Mouse (Mus musculus) hindbrain, postnatal 0 days (tissue): Measurements from ENCODE around the gene Slc7a14. TPM values are rescaled to one million over a fixed set of nuclear protein-coding genes. Genes with fewer than 3 reads are reported as not detected.

Source experiments
- ATAC-seq: fragments of 200-750 bp; cut with Nextera tagmentation; 2 replicates; pipeline ENCODE4 v1.8.0; 2017; ENCODE audit warnings: mild to moderate bottlenecking, moderate TSS enrichment, moderate library complexity
- DNase-seq: peaks from one replicate; pipeline ENCODE4 v3.0.0-alpha.2; 2015; ENCODE audit warnings: low spot score
- H3K27ac ChIP-seq: fragments of 300-500 bp; sonication (generic); 2 replicates; pipeline ENCODE4 v1.5.1; 2014; ENCODE audit warnings: mild to moderate bottlenecking
- H3K27me3 ChIP-seq: fragments of 300-500 bp; sonication (generic); 2 replicates; pipeline ENCODE4 v1.6.1; 2014; ENCODE audit warnings: low read length, mixed read lengths; ENCODE audit not compliant: insufficient read depth
- H3K36me3 ChIP-seq: fragments of 300-500 bp; sonication (generic); 2 replicates; pipeline ENCODE4 v1.6.1; 2014; ENCODE audit warnings: low read length, mixed read lengths; ENCODE audit not compliant: insufficient read depth
- H3K4me1 ChIP-seq: fragments of 300-500 bp; sonication (generic); 2 replicates; pipeline ENCODE4 v1.6.1; 2014; ENCODE audit warnings: antibody characterized with exemption, low read length, mixed read lengths; ENCODE audit not compliant: insufficient read depth
- H3K4me2 ChIP-seq: fragments of 300-500 bp; sonication (generic); 2 replicates; pipeline ENCODE4 v1.6.1; 2014; ENCODE audit warnings: low read depth, mild to moderate bottlenecking, low read length, moderate library complexity, mixed read lengths
- H3K4me3 ChIP-seq: fragments of 300-500 bp; sonication (generic); 2 replicates; pipeline ENCODE4 v1.5.1; 2014; ENCODE audit warnings: low read length
- H3K9ac ChIP-seq: fragments of 300-500 bp; sonication (generic); replicated peaks from 2 replicates; pipeline ENCODE4 v1.6.1; 2014; ENCODE audit warnings: mild to moderate bottlenecking, low read length, moderate library complexity, mixed read lengths
- H3K9me3 ChIP-seq: fragments of 300-500 bp; sonication (generic); 2 replicates; pipeline ENCODE4 v1.6.1; 2016; ENCODE audit warnings: low read length, mixed read lengths
- CTCF ChIP-seq: IDR thresholded peaks from 2 replicates; pipeline ENCODE4 v1.5.1; 2016; ENCODE audit warnings: antibody characterized with exemption, control low read depth, low read depth
- WGBS: fragments of 180-500 bp; shearing (Covaris S2); extraction: QIAGEN DNeasy Blood & Tissue Kit; methylation state at CpG from one replicate; pipeline ENCODE4 v1.1.7; 2014; 5-methylcytosine and 5-hydroxymethylcytosine counted together
- polyA plus RNA-seq: library from polyadenylated mRNA; unstranded; fragments of >200 nt; fragmentation: Nextera tagmentation; extraction: Ambion mirVana; gene quantifications from 2 replicates; pipeline ENCODE4 v1.2.1, GENCODE M21; 2015
- total RNA-seq: library from RNA; depleted of rRNA; stranded (reverse); fragments of >200 nt; gene quantifications from 2 replicates; pipeline ENCODE4 v1.2.3, GENCODE M21; 2014

Gene Slc7a14
- total and polyA plus RNA-seq, 2 experiments from 2014 or later = 9.2 to 23.6 TPM

DNA sequence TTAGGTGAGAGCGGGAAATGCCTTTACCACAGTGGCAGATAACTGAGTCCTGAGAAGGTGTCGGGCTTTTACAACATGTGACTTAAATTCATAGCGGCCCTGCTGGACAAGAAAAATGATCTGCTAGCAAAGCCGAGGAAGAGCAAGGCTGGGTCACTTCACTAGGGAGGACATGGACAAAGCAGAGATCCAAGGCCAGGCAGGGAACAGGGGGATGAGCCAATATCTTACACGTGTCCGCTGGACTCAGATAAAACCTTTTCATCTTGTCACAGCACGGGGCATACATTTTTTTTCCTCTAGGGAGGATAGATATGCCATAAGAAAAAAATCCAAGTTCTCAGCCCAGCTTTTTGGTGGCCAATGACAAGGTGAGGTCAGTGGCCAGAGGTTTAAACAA is 75.8 kb downstream of the Slc7a14 start:
- DNase-seq = no peak
- TF ChIP-seq CTCF = no peak

DNA sequence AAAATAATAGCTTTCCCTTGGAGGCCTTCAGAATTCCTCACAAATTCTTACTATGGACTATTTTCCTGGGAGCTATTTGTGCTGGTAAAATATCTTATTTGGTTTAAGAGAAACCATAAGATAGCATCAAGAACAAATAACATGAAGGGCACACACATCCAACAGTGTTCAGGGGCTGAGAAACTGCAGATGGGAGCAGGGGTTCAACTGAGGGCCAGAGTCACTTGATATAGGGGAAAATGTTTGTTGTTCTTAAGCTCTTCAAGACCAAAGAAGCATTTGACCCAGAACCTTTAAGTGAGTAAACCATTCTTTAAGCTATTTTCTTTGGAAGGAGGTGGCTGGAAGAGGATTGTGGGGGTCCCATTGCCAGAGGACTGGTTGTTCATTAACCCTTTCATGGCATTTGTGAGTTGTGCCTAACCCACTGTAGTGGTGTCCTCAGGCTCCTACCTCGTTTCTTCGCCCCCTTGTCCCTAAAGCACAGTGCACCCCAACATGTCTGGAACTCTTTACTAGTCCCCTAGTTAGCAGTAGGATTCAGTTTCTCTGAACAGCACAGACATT is 76.3 kb downstream of the Slc7a14 start:
- DNase-seq = no peak
- 76% methylated on average over 2 of the region's 2 CpGs for WGBS

More for the DNA sequence above, 75.8 kb downstream of the Slc7a14 start:
- no peaks in the 10 kb centered on the region; the same call in 1 of the 2 replicates for H3K36me3 ChIP-seq
- H3K27ac ChIP-seq = no peak overlapping the region
- H3K4me2 ChIP-seq = no peak overlapping the region
- no peak for ATAC-seq
- no peaks in the 10 kb centered on the region for H3K27me3 ChIP-seq
- H3K4me1 ChIP-seq = no peaks in the 10 kb centered on the region
- H3K4me3 ChIP-seq = no peak overlapping the region
- H3K9me3 ChIP-seq = no peaks in the 10 kb centered on the region
- 79% methylated on average over 7 of the region's 7 CpGs for WGBS
- no peak overlapping the region for H3K9ac ChIP-seq

DNA sequence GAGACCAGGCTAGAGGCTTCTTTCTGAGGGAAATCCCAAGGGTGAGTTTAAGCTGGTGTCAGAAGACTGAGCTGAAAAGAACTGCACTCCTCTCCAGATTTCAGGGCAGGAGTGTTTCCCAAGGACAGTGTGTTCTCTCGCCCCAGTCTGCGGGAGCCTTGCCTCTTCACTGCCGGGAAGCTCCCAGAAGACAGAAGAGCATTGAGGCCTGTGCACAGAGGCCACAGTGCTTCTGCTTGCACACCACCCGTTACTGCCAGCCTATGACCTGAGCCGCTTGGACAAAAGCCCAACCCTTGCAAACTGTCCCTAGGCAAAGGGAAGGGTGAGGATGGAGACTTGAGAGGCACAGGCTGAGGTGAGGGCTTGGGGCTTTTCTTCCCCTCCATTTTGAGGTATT is 80.9 kb downstream of the Slc7a14 start:
- H3K4me1 ChIP-seq = no peaks in the 10 kb centered on the region
- H3K4me2 ChIP-seq = no peak overlapping the region
- H3K9ac ChIP-seq = no peak overlapping the region
- 55% methylated on average over 5 of the region's 5 CpGs for WGBS
- no peak overlapping the region for H3K4me3 ChIP-seq
- ATAC-seq (no peak), DNase-seq (no peak)
- H3K27ac ChIP-seq = no peak overlapping the region
- no peaks in the 10 kb centered on the region for H3K9me3 ChIP-seq
- no peak for TF ChIP-seq CTCF
- no peaks in the 10 kb centered on the region for H3K27me3 ChIP-seq
- peaks cover 8% of the 10 kb centered on the region; the same call in 1 of the 2 replicates for H3K36me3 ChIP-seq

More for the DNA sequence above, 76.3 kb downstream of the Slc7a14 start:
- Histone ChIP-seq H3K27ac (no peak overlapping the region), H3K9me3 (no peaks in the 10 kb centered on the region), H3K4me1 (no peaks in the 10 kb centered on the region), H3K4me2 (no peak overlapping the region), H3K4me3 (no peak overlapping the region), H3K36me3 (no peaks in the 10 kb centered on the region; the same call in 1 of the 2 replicates), H3K27me3 (no peaks in the 10 kb centered on the region), H3K9ac (no peak overlapping the region)
- no peak for ATAC-seq
- TF ChIP-seq CTCF = no peak

DNA sequence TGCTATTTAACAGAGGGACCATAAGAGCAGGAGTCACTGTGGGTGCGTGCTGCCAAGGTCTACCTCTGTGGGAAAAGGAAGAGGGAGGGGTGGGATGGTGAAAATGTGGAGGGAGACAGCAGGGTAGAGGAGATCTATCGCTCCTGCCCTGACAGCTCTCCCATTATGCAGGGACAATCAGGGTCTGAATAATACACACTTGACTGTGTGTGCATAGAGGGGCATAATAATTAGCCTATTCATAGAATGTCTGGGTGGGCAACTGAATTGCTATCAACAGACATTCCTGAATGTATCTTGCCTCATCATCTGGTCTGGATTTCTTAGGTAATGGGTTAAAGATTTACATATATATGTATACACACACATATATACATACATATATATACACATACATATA is 81.7 kb downstream of the Slc7a14 start:
- Histone ChIP-seq H3K4me3 (no peak overlapping the region), H3K27me3 (no peaks in the 10 kb centered on the region), H3K4me2 (no peak overlapping the region), H3K27ac (no peak overlapping the region), H3K4me1 (no peaks in the 10 kb centered on the region), H3K36me3 (peaks cover 16% of the 10 kb centered on the region), H3K9me3 (no peaks in the 10 kb centered on the region), H3K9ac (no peak overlapping the region)
- WGBS = 19% methylated on average over 2 of the region's 2 CpGs
- DNase-seq = no peak
- no peak for ATAC-seq
- TF ChIP-seq CTCF = no peak

DNA sequence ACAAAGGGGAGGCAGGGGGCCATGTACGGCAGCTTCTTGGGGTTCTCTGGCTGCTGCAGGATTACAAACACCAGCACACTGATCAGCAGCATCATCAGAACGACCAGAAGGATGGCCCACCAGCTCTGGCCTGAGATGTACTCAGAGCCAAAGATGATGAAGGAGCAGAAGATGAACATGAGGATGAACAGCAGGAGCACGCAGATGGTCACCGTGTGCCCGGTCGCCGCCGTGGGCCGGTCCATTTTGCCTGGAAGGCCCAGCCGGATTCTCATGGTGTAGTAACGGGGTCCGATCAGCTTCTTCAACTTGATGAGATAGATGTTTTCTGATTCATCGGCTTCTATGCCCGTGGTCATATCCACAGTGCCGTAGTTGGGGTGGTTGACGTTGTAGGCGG is 86.6 kb downstream of the Slc7a14 start:
- Histone ChIP-seq H3K4me3 (no peak overlapping the region), H3K9ac (no peak overlapping the region), H3K4me2 (no peak overlapping the region), H3K27ac (no peak overlapping the region), H3K9me3 (no peaks in the 10 kb centered on the region), H3K4me1 (no peaks in the 10 kb centered on the region), H3K36me3 (peaks cover 20% of the 10 kb centered on the region), H3K27me3 (no peaks in the 10 kb centered on the region)
- no peak for TF ChIP-seq CTCF
- DNase-seq (no peak), ATAC-seq (no peak)
- 98% methylated on average over 17 of the region's 17 CpGs for WGBS

DNA sequence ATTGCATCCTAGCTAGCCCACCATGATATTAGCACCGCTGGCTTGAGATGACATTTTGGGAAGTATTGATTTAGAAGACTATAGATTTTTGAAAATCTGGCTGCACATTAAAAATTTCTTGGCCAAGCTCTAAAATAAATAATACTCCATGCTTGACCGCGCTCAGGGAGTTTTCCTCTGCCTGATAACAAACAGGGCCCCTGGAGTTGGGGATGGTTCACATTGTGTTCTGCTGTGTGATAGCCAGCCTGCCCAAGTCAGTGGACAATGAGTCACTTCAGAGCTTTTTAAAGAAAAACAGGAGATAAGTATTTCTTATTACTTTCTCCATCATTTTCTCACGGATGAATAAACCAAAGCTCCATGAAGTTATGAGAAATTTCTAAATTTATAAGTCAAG is 90.1 kb downstream of the Slc7a14 start:
- H3K27me3 ChIP-seq = no peaks in the 10 kb centered on the region
- H3K27ac ChIP-seq = no peak overlapping the region
- H3K9me3 ChIP-seq = no peaks in the 10 kb centered on the region
- no peak overlapping the region for H3K4me3 ChIP-seq
- H3K36me3 ChIP-seq = peaks cover 13% of the 10 kb centered on the region; the same call in 1 of the 2 replicates
- H3K9ac ChIP-seq = no peak overlapping the region
- ATAC-seq (no peak), DNase-seq (no peak)
- H3K4me2 ChIP-seq = no peak overlapping the region
- no peak for TF ChIP-seq CTCF
- 91% methylated on average over 4 of the region's 4 CpGs for WGBS
- H3K4me1 ChIP-seq = no peaks in the 10 kb centered on the region

DNA sequence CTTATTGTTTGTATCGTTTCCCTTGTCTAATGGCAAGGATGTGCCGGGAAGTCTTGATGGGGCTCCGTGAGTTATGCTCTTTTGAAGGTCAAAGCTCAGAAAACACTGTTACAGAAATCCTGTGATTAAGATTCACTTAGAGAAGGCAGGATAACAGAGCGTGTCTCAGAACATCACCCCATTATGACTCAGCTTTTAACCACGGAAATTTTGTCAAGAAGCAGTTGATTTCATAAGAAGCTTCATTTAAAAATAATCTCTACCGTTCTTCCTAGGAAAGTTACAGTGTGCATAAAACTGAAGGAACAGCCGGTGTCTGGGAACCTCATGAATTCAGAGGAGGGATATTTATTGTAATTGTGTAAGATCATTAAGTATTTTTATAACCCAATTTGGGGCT is 90.7 kb downstream of the Slc7a14 start:
- ATAC-seq (no peak), DNase-seq (no peak)
- no peak overlapping the region for H3K4me3 ChIP-seq
- WGBS = 79% methylated on average over 7 of the region's 7 CpGs
- peaks cover 13% of the 10 kb centered on the region; the same call in 1 of the 2 replicates for H3K36me3 ChIP-seq
- H3K9me3 ChIP-seq = no peaks in the 10 kb centered on the region
- H3K4me1 ChIP-seq = no peaks in the 10 kb centered on the region
- H3K27ac ChIP-seq = no peak overlapping the region
- no peak overlapping the region for H3K4me2 ChIP-seq
- H3K27me3 ChIP-seq = no peaks in the 10 kb centered on the region
- no peak for TF ChIP-seq CTCF
- no peak overlapping the region for H3K9ac ChIP-seq
